Mouse (Mus musculus): ENCODE results near the gene Slc2a13. TPM values are rescaled to one million over a fixed set of nuclear protein-coding genes. Genes with fewer than 3 reads are reported as not detected.
A peak's percentile ranks its signal among the peaks of the same experiment; 100 is the strongest.

Gene Slc2a13
- polyA plus RNA-seq, 1 experiment from 2014 or later, result 0.15 TPM

DNA sequence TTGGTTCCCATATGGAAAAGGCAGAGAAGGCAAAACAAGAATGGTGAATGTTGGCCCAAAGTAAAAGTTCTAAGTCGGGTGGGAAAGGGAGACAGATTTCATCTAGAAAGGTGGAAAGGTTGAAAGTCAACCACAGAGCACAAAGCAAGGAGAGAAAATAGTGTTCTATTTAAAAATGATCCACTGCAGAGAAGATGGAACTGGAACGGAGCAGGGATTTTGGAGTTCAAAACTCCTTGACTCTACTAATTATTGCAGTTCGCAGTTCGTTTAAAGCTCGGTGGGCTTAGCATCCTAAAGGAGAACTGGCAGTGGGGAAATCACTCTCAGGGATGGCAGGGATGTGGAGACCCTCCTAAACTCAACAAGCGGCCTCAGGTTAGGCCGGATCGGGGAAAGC is 1.1 kb downstream of the Slc2a13 start:
- DNase-seq (ENCODE audit: low read depth, low spot score), result no peak
- ChIA-PET POLR2A (interaction anchor here (1.4 kb wide), 1 partner anchor 23 kb away, joined by 3 read pairs; no protein-coding TSS in a partner anchor), CTCF (no interaction called here)
- ATAC-seq, result no peak
- in situ Hi-C loops (cut with MboI; ENCODE audit: low pct_unique_long_range_greater_than_20kb), result loop anchor here (5.0 kb wide), 2 partner anchors 90 to 270 kb away; no protein-coding TSS in a partner anchor
- TF ChIP-seq CTCF (IDR thresholded peaks at IDR 0.05), result no peak
- H3K27me3 ChIP-seq, result peaks cover 42% of the 10 kb centered on the region

GRCm38 (mm10) chr15:91566784-91567183 is 6.3 kb downstream of the Slc2a13 start:
- peaks cover 17% of the 10 kb centered on the region for H3K27me3 ChIP-seq
- POLR2A ChIA-PET, result no interaction called here
- in situ Hi-C loops (cut with MboI; ENCODE audit: low pct_unique_long_range_greater_than_20kb), result no loop called here
- DNase-seq (ENCODE audit: low read depth, low spot score) (no peak), ATAC-seq (peak; percentile 26)
- CTCF ChIA-PET, result interaction anchor here (1.2 kb wide), 1 partner anchor 10 kb away, joined by 3 read pairs; no protein-coding TSS in a partner anchor
- no peak for TF ChIP-seq CTCF (IDR thresholded peaks at IDR 0.05)

DNA sequence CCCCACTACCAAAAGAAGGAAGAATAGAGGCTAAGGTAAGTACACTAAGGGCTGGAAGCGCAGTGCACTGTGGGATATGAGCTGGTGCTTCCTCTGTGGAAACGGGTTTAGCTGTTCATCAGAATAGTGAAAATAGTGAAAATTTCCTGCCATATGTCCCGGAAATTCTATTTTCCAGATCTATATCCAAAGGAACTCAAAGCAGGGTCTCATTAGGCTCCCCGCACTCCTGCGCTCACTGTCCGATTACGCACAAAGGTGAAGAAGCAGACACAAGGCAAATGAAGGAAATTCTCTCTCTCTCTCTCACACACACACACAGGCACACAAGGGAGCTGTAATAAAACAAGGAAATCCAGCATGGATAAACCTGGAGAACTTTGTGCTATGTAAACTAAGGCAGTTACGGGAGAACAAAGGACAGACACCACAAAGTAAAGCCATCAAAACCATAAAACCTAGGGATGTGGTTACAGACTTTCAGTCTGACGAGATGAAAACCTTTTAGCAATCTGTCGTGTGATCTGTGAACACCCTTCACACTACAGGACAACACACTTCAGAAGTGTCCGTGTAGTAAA is 7.9 kb downstream of the Slc2a13 start:
- in situ Hi-C loops (cut with MboI; ENCODE audit: low pct_unique_long_range_greater_than_20kb), result no loop called here
- DNase-seq (ENCODE audit: low read depth, low spot score), result no peak
- no peak for ATAC-seq
- CTCF ChIA-PET, result no interaction called here
- no peak for TF ChIP-seq CTCF (IDR thresholded peaks at IDR 0.05)
- peaks cover 2% of the 10 kb centered on the region for H3K27me3 ChIP-seq
- POLR2A ChIA-PET, result interaction anchor here (0.6 to 0.7 kb wide), 2 partner anchors 254 to 356 kb away, joined by 3 read pairs; no protein-coding TSS in a partner anchor

- POLR2A ChIA-PET, result no interaction called here
- no peak for ATAC-seq
- H3K27me3 ChIP-seq, result no peaks in the 10 kb centered on the region
- DNase-seq (ENCODE audit: low read depth, low spot score), result no peak
- in situ Hi-C loops (cut with MboI; ENCODE audit: low pct_unique_long_range_greater_than_20kb), result no loop called here
- TF ChIP-seq CTCF (IDR thresholded peaks at IDR 0.05), result no peak
- CTCF ChIA-PET, result no interaction called here
Observed at GRCm38 (mm10) chr15:91561728-91562127, 11.3 kb downstream of the Slc2a13 start.

DNA sequence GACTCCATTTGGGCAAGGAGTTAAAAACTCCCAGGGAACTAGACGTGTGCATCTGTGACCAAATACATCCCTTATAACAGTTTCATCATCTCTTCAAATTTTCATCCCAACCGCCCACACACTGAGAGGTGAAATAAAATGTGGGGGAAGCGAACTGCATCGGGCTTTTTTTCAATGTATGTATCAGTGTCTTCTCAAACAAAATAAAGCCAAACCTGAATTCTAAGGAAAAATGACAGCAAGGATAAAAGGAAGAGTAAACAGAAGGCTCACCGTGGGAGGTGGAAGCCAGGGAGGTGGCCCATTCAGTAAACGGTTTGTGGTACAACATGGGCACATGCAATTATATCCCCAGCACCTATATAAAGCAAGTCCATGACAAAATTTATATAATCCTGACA is 17.7 kb downstream of the Slc2a13 start:
- TF ChIP-seq CTCF (IDR thresholded peaks at IDR 0.05), result no peak
- no peak for ATAC-seq
- H3K27me3 ChIP-seq, result peaks cover 3% of the 10 kb centered on the region
- no peak for DNase-seq (ENCODE audit: low read depth, low spot score)
- POLR2A ChIA-PET, result no interaction called here
- CTCF ChIA-PET, result no interaction called here
- in situ Hi-C loops (cut with MboI; ENCODE audit: low pct_unique_long_range_greater_than_20kb), result no loop called here

DNA sequence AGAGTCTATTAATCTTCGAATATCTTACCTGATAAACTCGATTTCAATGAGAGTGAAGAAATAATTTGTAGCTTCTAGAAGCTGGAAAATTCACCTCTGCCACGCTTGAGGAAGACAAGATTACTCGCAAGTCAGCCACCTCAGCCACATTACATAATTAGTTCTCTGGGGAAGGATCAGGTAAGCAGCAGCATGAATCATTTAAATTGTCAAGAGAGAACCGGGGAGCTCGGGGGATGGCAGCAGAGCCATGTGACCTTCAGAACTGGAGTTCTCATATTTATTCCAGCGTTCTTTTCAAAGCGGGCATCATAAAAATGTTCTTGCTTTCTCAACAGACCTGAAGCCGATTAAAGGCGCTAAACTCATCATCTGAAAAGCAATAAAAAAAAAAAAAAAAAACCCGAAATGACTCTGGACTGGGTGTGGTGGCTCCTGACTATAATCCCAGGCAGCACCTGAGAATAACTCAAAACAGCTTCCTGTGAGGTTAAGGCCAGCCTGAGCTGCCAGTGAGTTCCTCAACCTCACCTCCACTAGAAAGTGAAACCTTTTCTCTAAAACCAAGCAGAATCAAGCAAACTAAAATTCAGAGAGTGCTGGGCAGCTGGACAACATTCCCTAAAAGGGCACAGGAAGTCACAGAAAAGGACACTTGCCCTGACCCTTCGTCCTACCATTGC is 24.3 kb downstream of the Slc2a13 start:
- in situ Hi-C loops (cut with MboI; ENCODE audit: low pct_unique_long_range_greater_than_20kb), result no loop called here
- H3K27me3 ChIP-seq, result peaks cover 3% of the 10 kb centered on the region
- POLR2A ChIA-PET, result interaction anchor here (1.1 kb wide), 1 partner anchor 24 kb away, joined by 3 read pairs; the partner anchor contains the start of gene Slc2a13
- DNase-seq (ENCODE audit: low read depth, low spot score), result no peak
- TF ChIP-seq CTCF (IDR thresholded peaks at IDR 0.05), result no peak
- ATAC-seq, result no peak
- CTCF ChIA-PET, result interaction anchor here (1.0 to 1.5 kb wide), 3 partner anchors 10 to 57 kb away, joined by 3 to 4 read pairs (median 4); no protein-coding TSS in a partner anchor

DNA sequence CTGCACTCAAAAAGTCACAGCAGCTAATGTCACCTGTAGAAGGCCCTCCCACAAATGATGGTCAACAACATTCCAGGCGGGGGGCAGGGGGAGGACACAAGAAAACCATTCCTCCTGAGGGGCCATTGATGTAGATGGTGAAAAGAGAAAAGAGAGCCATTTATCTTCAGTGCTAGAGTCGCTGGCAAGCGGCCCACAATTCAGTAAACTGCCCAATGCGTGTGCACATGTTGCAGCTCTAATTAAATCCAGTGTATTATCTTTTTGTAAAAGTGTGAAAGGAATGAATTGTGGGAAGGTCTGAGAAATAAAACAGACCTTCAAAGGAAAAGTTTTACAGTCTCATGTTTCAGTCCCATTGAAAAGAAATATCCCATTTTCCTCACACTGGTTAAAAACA is 28.5 kb downstream of the Slc2a13 start:
- ATAC-seq, result no peak
- in situ Hi-C loops (cut with MboI; ENCODE audit: low pct_unique_long_range_greater_than_20kb), result no loop called here
- ChIA-PET POLR2A (no interaction called here), CTCF (no interaction called here)
- DNase-seq (ENCODE audit: low read depth, low spot score), result no peak
- no peak for TF ChIP-seq CTCF (IDR thresholded peaks at IDR 0.05)
- H3K27me3 ChIP-seq, result no peaks in the 10 kb centered on the region

- ATAC-seq (no peak), DNase-seq (ENCODE audit: low read depth, low spot score) (no peak)
- ChIA-PET CTCF (interaction anchor here (0.8 kb wide), 1 partner anchor 11 kb away, joined by 3 read pairs; no protein-coding TSS in a partner anchor), POLR2A (no interaction called here)
- TF ChIP-seq CTCF (IDR thresholded peaks at IDR 0.05), result no peak
- H3K27me3 ChIP-seq, result no peaks in the 10 kb centered on the region
- in situ Hi-C loops (cut with MboI; ENCODE audit: low pct_unique_long_range_greater_than_20kb), result no loop called here
Observed at GRCm38 (mm10) chr15:91538439-91538838, 34.6 kb downstream of the Slc2a13 start.

DNA sequence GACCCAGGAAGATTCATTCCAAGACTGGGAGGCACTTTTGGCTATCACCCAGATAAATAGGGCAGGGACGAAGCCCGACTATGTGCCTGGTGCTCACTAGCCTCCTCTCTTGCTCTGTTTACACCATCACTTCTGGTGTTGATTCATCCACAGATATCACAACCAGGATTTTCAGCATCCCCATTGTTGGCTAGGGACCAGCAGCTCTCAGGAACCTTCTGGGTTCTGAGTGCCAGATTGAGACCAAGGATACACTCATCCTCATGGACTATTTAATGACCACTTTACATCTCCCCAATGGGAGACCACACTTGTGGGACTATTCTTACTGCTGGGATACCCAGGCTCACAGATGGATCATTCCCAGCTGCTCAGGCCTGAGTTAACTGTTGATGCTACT is 46.2 kb downstream of the Slc2a13 start:
- TF ChIP-seq CTCF (IDR thresholded peaks at IDR 0.05), result no peak

DNA sequence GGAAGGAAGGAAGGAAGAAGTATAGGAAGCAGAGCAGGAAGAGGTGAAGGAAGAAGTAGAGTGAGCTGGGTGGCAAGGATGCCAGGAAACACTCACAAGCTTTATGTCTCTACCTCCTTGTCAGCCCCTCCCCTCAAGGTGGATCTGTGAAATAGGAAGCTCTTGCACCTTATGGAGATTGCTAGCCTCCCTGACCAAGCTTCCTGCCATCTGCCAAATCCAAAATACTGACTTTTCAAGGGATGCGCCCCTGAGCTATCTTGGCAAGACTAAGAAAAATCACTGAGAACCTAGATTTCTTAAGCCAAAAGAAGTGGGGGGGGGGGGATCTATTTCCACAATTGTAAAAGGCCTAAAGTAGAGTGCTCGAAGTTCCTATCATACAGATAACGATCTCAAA is 46.9 kb downstream of the Slc2a13 start:
- no peaks in the 10 kb centered on the region for H3K27me3 ChIP-seq
- in situ Hi-C loops (cut with MboI; ENCODE audit: low pct_unique_long_range_greater_than_20kb), result no loop called here
- DNase-seq (ENCODE audit: low read depth, low spot score) (no peak), ATAC-seq (no peak)
- ChIA-PET CTCF (interaction anchor here (2.1 kb wide), 1 partner anchor 32 kb away, joined by 4 read pairs; no protein-coding TSS in a partner anchor), POLR2A (interaction anchor here (0.6 to 0.7 kb wide), 2 partner anchors 196 to 1364 kb away, joined by 4 to 6 read pairs; no protein-coding TSS in a partner anchor)
- TF ChIP-seq CTCF (IDR thresholded peaks at IDR 0.05), result no peak

More for the DNA sequence above, 46.2 kb downstream of the Slc2a13 start:
- in situ Hi-C loops (cut with MboI; ENCODE audit: low pct_unique_long_range_greater_than_20kb), result no loop called here
- ChIA-PET CTCF (no interaction called here), POLR2A (no interaction called here)
- H3K27me3 ChIP-seq, result no peaks in the 10 kb centered on the region
- ATAC-seq, result no peak
- no peak for DNase-seq (ENCODE audit: low read depth, low spot score)

DNA sequence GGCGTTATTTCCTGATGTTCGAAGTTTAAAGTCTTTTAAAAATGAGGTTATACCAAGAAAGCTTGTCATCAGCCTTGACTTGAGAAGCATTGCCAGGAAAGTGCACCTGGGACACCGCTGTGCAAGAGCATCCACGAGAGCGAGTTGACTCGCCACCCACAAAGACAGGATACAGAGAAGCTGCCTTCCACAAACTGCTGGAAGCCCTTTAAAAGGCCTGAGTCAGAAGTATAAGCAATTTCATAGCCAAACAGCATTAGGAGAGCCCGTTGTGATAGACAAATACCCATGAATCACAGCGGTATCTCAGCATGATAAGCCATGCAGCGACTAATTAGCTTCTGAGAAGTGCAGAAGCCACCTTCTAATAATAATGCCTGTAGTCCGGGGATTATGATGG is 48.6 kb downstream of the Slc2a13 start:
- ATAC-seq, result no peak
- no peak for TF ChIP-seq CTCF (IDR thresholded peaks at IDR 0.05)
- CTCF ChIA-PET, result interaction anchor here (2.1 kb wide), 1 partner anchor 30 kb away, joined by 4 read pairs; no protein-coding TSS in a partner anchor
- no peaks in the 10 kb centered on the region for H3K27me3 ChIP-seq
- no peak for DNase-seq (ENCODE audit: low read depth, low spot score)
- in situ Hi-C loops (cut with MboI; ENCODE audit: low pct_unique_long_range_greater_than_20kb), result no loop called here
- POLR2A ChIA-PET, result no interaction called here
